Mouse (Mus musculus) monocyte, adult 2 months (primary cell): ENCODE results near the gene Pdgfc.
"Not testable (repeated sequence)": the region's sequence is repeated elsewhere in the genome, so short reads cannot be mapped to it uniquely, and the experiment has no call there.

Experiments
- DNase-seq, 2 experiments: peaks; one replicate each; pipeline ENCODE4 v3.0.0; 2022; ENCODE audit warnings: low spot score in 2 of 2, low read depth in 1 of 2

The Pdgfc gene

GRCm38 (mm10) chr3:81045344-81046050 is 9.3 kb downstream of the Pdgfc start:
- no peak for DNase-seq

GRCm38 (mm10) chr3:81046652-81047607 is 10.7 kb downstream of the Pdgfc start:
- DNase-seq: no peak

GRCm38 (mm10) chr3:81051522-81051921 is 15.3 kb downstream of the Pdgfc start:
- no peak for DNase-seq

GRCm38 (mm10) chr3:81052422-81052821 is 16.2 kb downstream of the Pdgfc start:
- no peak for DNase-seq

- no peak for DNase-seq
Measured at GRCm38 (mm10) chr3:81054074-81054473, 17.9 kb downstream of the Pdgfc start.

GRCm38 (mm10) chr3:81057719-81058118 is 21.5 kb downstream of the Pdgfc start:
- no peak for DNase-seq

GRCm38 (mm10) chr3:81058527-81059031 is 22.4 kb downstream of the Pdgfc start:
- no peak for DNase-seq

GRCm38 (mm10) chr3:81068550-81068949 is 32.3 kb downstream of the Pdgfc start:
- no peak for DNase-seq

GRCm38 (mm10) chr3:81101136-81101535 is 64.9 kb downstream of the Pdgfc start:
- DNase-seq: no peak

GRCm38 (mm10) chr3:81102158-81102876 is 66.1 kb downstream of the Pdgfc start:
- DNase-seq: no peak

- no peak for DNase-seq
Measured at GRCm38 (mm10) chr3:81102877-81103420, 66.7 kb downstream of the Pdgfc start.

- no peak for DNase-seq
Measured at GRCm38 (mm10) chr3:81107515-81107914, 71.3 kb downstream of the Pdgfc start.

GRCm38 (mm10) chr3:81110968-81111367 is 74.8 kb downstream of the Pdgfc start:
- no peak for DNase-seq

GRCm38 (mm10) chr3:81112892-81113291 is 76.7 kb downstream of the Pdgfc start:
- DNase-seq: no peak

GRCm38 (mm10) chr3:81120664-81121063 is 84.4 kb downstream of the Pdgfc start:
- DNase-seq: no peak

- no peak for DNase-seq
Measured at GRCm38 (mm10) chr3:81121731-81122130, 85.5 kb downstream of the Pdgfc start.

GRCm38 (mm10) chr3:81123461-81123860 is 87.2 kb downstream of the Pdgfc start:
- DNase-seq: no peak

- no peak for DNase-seq
Measured at GRCm38 (mm10) chr3:81127013-81127412, 90.8 kb downstream of the Pdgfc start.

- no peak for DNase-seq
Measured at GRCm38 (mm10) chr3:81136985-81137384, 100.8 kb downstream of the Pdgfc start.

- not testable (repeated sequence) for DNase-seq
Measured at GRCm38 (mm10) chr3:81138030-81138429, 101.8 kb downstream of the Pdgfc start.

GRCm38 (mm10) chr3:81143730-81144129 is 107.5 kb downstream of the Pdgfc start:
- no peak for DNase-seq
